Mouse (Mus musculus) G1E (cell line): ENCODE results near the gene Traf3ip2.

Experiments used
- CTCF ChIP-seq: IDR thresholded peaks from 2 replicates; pipeline ENCODE4 v1.5.1; 2012; ENCODE audit warnings: low read depth, low read length, inconsistent platforms, mixed read lengths
- GATA1 ChIP-seq: IDR thresholded peaks from 2 replicates; pipeline ENCODE4 v1.6.1; 2012; ENCODE audit warnings: borderline replicate concordance, low read length, inconsistent platforms, mixed read lengths
- TAL1 ChIP-seq: conservative IDR thresholded peaks from 2 replicates; pipeline ENCODE4 v1.6.1; 2012; ENCODE audit warnings: low read depth, low read length, inconsistent platforms, mixed read lengths

- TF ChIP-seq CTCF (no peak), GATA1 (no peak), TAL1 (no peak)
Observed at GRCm38 (mm10) chr10:39611234-39611633, 1.5 kb upstream of the Traf3ip2 start.
